ENCODE assay signal across 8 mouse cellular contexts in genomic region chr15:12479326-12479725, GRCm38 (mm10).
DNase-seq lines count a peak whose midpoint lies in the region; ATAC-seq and TF ChIP-seq lines count a peak whose summit lies in the region.

No protein-coding gene starts in this region.

- no peaks in the 10 kb centered on the region for H3K9me3 ChIP-seq in neural tube, embryonic 15.5 days (replicated peaks)

- no peak overlapping the region for H3K4me2 ChIP-seq in neural tube, embryonic 15.5 days

- no peaks in the 10 kb centered on the region for H3K36me3 ChIP-seq in neural tube, embryonic 15.5 days

- intact Hi-C loops in gastrocnemius, adult 2 months (cut with DNase I): no loop called here
- intact Hi-C loops in gastrocnemius, postnatal 14 days (cut with DNase I; ENCODE audit: low total_unique reads): no loop called here

- peak; percentile 86 for ATAC-seq in monocyte, adult 5-6 weeks (replicated peaks; ENCODE audit: insufficient number of reproducible peaks, low FRiP score, low TSS enrichment, poor library complexity, severe bottlenecking)
- ATAC-seq in neural tube, embryonic 15.5 days (ENCODE audit: low FRiP score): no peak

- H3K4me1 ChIP-seq in neural tube, embryonic 15.5 days: peaks cover 15% of the 10 kb centered on the region

- no peaks in the 10 kb centered on the region for H3K27me3 ChIP-seq in neural tube, embryonic 15.5 days (replicated peaks)

- H3K9ac ChIP-seq in neural tube, embryonic 15.5 days (replicated peaks): no peak overlapping the region

- DNase-seq in gastrocnemius, adult 2 months: peak; percentile 29
- DNase-seq in gastrocnemius, postnatal 14 days: no peak
- DNase-seq in 3T3-L1 (ENCODE audit: low read depth, low spot score): peak; percentile 14
- DNase-seq in NIH3T3 (ENCODE audit: low read depth): peak; percentile 12
- DNase-seq in induced T-regulatory cell, adult 2 months (ENCODE audit: low read depth): peak; percentile 29
- DNase-seq in urinary bladder, postnatal 14 days (ENCODE audit: low spot score): no peak

- 64% methylated on average over 5 of the region's 5 CpGs for WGBS in neural tube, embryonic 15.5 days

- no peak overlapping the region for H3K4me3 ChIP-seq in gastrocnemius, adult 2 months
- no peak overlapping the region for H3K4me3 ChIP-seq in neural tube, embryonic 15.5 days (replicated peaks)

- no peak overlapping the region for H3K27ac ChIP-seq in gastrocnemius, adult 2 months
- H3K27ac ChIP-seq in neural tube, embryonic 15.5 days (replicated peaks): no peak overlapping the region

- TF ChIP-seq CTCF in gastrocnemius, adult 2 months (IDR thresholded peaks at IDR 0.05): no peak

Comparison
In these comparisons a context has a peak if more than half of its experiments do, and no peak if none do; other contexts are left out.
1. DNase-seq: peak in gastrocnemius, adult 2 months (single experiment), 3T3-L1 (single experiment), NIH3T3 (single experiment) and induced T-regulatory cell, adult 2 months (single experiment); none in gastrocnemius, postnatal 14 days (single experiment) and urinary bladder, postnatal 14 days (single experiment).